Mouse (Mus musculus): ENCODE measurements at regions not wholly inside any gene's neighbourhood (a gene's known extent, or its start where the extent isn't known, plus 50 kb on each side); places are given as distances from the start of the nearest gene placed in this dataset.

- TF ChIP-seq ZC3H11A (IDR thresholded peaks at IDR 0.05; ENCODE audit: borderline replicate concordance, low read depth, low read length) (no peak), HCFC1 (IDR thresholded peaks at IDR 0.05; ENCODE audit: borderline replicate concordance, insufficient read depth, low read length) (no peak), ZNF384 (IDR thresholded peaks at IDR 0.05; ENCODE audit: low read depth, low read length) (no peak)
Measured at GRCm38 (mm10) chr6:70695596-70695995, 96.4 kb downstream of the Rpia start.
